24 mouse cellular contexts compared by ENCODE assay signal in genomic region chr10:123521203-123521602, GRCm38 (mm10).
"Had no signal": no experiment of that assay in that cellular context is flagged by ENCODE, and none has a peak within 500 bp of the region (broad histone marks: within the 10 kb centered on the region; RNA-seq: fewer than 3 reads in every experiment).

No protein-coding gene starts in this region.

- H3K27ac ChIP-seq: limb, embryonic 10.5 days; limb, embryonic 13.5 days; liver, embryonic 12.5 days; liver, embryonic 15.5 days; midbrain, embryonic 10.5 days; midbrain, embryonic 13.5 days; neural tube, embryonic 13.5 days; stomach, embryonic 15.5 days had no signal

- DNase-seq: kidney, adult 18-20 months; kidney, adult 9 months; kidney, postnatal 14 days; kidney, postnatal 4 days; layer of hippocampus, adult 9-11 months; liver; lung, adult 18-20 months; lung, postnatal 14 days; retina, postnatal 1 day; right cerebral cortex, postnatal 25 days; spleen, adult 18-20 months; thymus, postnatal 25 days had no signal

- ATAC-seq: intestine, embryonic 16.5 days; liver, embryonic 12.5 days; midbrain, embryonic 13.5 days; midbrain, embryonic 16.5 days had no signal

- H3K4me2 ChIP-seq: limb, embryonic 13.5 days; liver, embryonic 12.5 days; liver, embryonic 15.5 days; midbrain, embryonic 13.5 days; neural tube, embryonic 13.5 days; stomach, embryonic 15.5 days had no signal

- H3K4me1 ChIP-seq: limb, embryonic 10.5 days; limb, embryonic 13.5 days; liver, embryonic 12.5 days; liver, embryonic 15.5 days; megakaryocyte, embryonic 14.5 days; midbrain, embryonic 10.5 days; midbrain, embryonic 13.5 days; stomach, embryonic 15.5 days had no signal

- H3K9me3 ChIP-seq: limb, embryonic 10.5 days; liver, embryonic 15.5 days; stomach, embryonic 15.5 days had no signal

- H3K9ac ChIP-seq: limb, embryonic 13.5 days; liver, embryonic 12.5 days; liver, embryonic 15.5 days; midbrain, embryonic 13.5 days; neural tube, embryonic 13.5 days; stomach, embryonic 15.5 days had no signal

- H3K27me3 ChIP-seq: limb, embryonic 13.5 days; liver, embryonic 12.5 days; liver, embryonic 15.5 days; megakaryocyte, embryonic 14.5 days; midbrain, embryonic 13.5 days; neural tube, embryonic 13.5 days; stomach, embryonic 15.5 days had no signal

- H3K36me3 ChIP-seq: limb, embryonic 10.5 days; limb, embryonic 13.5 days; liver, embryonic 12.5 days; liver, embryonic 15.5 days; midbrain, embryonic 10.5 days; midbrain, embryonic 13.5 days; neural tube, embryonic 13.5 days; stomach, embryonic 15.5 days had no signal

- H3K4me3 ChIP-seq: limb, embryonic 10.5 days; limb, embryonic 13.5 days; liver, embryonic 12.5 days; liver, embryonic 15.5 days; megakaryocyte, embryonic 14.5 days; midbrain, embryonic 10.5 days; midbrain, embryonic 13.5 days; myocyte; neural tube, embryonic 13.5 days; stomach, embryonic 15.5 days had no signal
